In the genomic region with DNA sequence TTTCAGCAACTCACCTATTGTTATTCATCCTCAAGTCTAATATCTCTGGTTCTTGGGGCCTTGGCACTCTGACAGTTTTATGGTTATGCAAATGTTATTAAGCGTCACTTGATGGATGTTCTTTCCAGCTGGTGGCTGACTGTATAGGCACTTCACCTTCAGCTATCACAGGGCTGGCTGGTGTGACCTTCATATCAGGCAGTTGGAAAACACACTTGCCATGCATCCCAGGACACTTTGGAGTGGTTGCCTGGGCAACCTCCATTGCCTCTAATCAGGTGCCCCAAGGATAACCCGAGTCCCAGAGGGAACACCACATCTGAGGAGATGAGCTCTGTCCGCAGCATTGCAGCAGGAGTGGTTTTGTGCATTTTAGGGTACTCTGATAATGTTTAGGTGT, we compare ENCODE assay signal across 10 mouse cellular contexts. TPM values are rescaled to one million over a fixed set of nuclear protein-coding genes. Genes with fewer than 3 reads are reported as not detected.
A peak's percentile ranks its signal among the peaks of the same experiment; 100 is the strongest.
DNase-seq lines count a peak whose midpoint lies in the region; ATAC-seq lines count a peak whose summit lies in the region.
"Had no signal": no experiment of that assay in that cellular context is flagged by ENCODE, and none has a peak within 500 bp of the region (broad histone marks: within the 10 kb centered on the region; RNA-seq: fewer than 3 reads in every experiment).

No protein-coding gene starts in this region.

- peaks cover 24% of the 10 kb centered on the region for H3K4me1 ChIP-seq in midbrain, embryonic 14.5 days (ENCODE audit: control insufficient read depth, insufficient read depth, low read length)
- H3K4me1 ChIP-seq in embryonic facial prominence, embryonic 10.5 days = peaks cover 16% of the 10 kb centered on the region

- no peaks in the 10 kb centered on the region for H3K9me3 ChIP-seq in midbrain, embryonic 14.5 days (ENCODE audit: control insufficient read depth, low read length)
- H3K9me3 ChIP-seq in embryonic facial prominence, embryonic 10.5 days = no peaks in the 10 kb centered on the region
- H3K9me3 ChIP-seq: limb, embryonic 12.5 days; stomach, embryonic 15.5 days had no signal

- no peak overlapping the region for H3K4me2 ChIP-seq in midbrain, embryonic 14.5 days (ENCODE audit: low read length)
- H3K4me2 ChIP-seq: limb, embryonic 12.5 days; stomach, embryonic 15.5 days had no signal

- DNase-seq in ZHBTc4 (ENCODE audit: low read depth, low spot score) = peak; percentile 82
- peak; percentile 18 to 35 for DNase-seq in adrenal gland, postnatal 36 days
- peak; percentile 20 to 36 for DNase-seq in heart, postnatal 10 days
- peak; percentile 64 for DNase-seq in midbrain, embryonic 14.5 days
- no peak for DNase-seq in gastrocnemius, postnatal 4 days (ENCODE audit: low spot score in 2 of 2)
- DNase-seq in right cerebral cortex, adult 2 months (ENCODE audit: low spot score in 2 of 2) = no peak
- DNase-seq in embryonic facial prominence, embryonic 10.5 days (ENCODE audit: low spot score) = no peak

- WGBS in midbrain, embryonic 14.5 days = 24% methylated on average over 3 of the region's 3 CpGs
- 73% methylated on average over 3 of the region's 3 CpGs for WGBS in embryonic facial prominence, embryonic 10.5 days

- no peaks in the 10 kb centered on the region for H3K27me3 ChIP-seq in midbrain, embryonic 14.5 days (ENCODE audit: control insufficient read depth, insufficient read depth, low read length)
- H3K27me3 ChIP-seq in embryonic facial prominence, embryonic 10.5 days (replicated peaks; ENCODE audit: low read depth, poor library complexity, severe bottlenecking) = no peaks in the 10 kb centered on the region
- H3K27me3 ChIP-seq: limb, embryonic 12.5 days; stomach, embryonic 15.5 days had no signal

- intact Hi-C loops in heart, postnatal 10 days (cut with DNase I) = no loop called here

- H3K36me3 ChIP-seq in midbrain, embryonic 14.5 days (ENCODE audit: control insufficient read depth, insufficient read depth, low read length) = no peaks in the 10 kb centered on the region
- H3K36me3 ChIP-seq in embryonic facial prominence, embryonic 10.5 days (replicated peaks) = no peaks in the 10 kb centered on the region
- H3K36me3 ChIP-seq: limb, embryonic 12.5 days; stomach, embryonic 15.5 days had no signal

- peak; percentile 50; the same call in 1 of the 2 replicates for ATAC-seq in midbrain, embryonic 14.5 days (ENCODE audit: low FRiP score, low TSS enrichment)

- peak overlapping the region; percentile 27 for H3K27ac ChIP-seq in midbrain, embryonic 14.5 days (replicated peaks; ENCODE audit: low read depth, low read length)
- no peak overlapping the region for H3K27ac ChIP-seq in embryonic facial prominence, embryonic 10.5 days (replicated peaks)
- H3K27ac ChIP-seq: limb, embryonic 12.5 days; stomach, embryonic 15.5 days had no signal

- H3K4me3 ChIP-seq in midbrain, embryonic 14.5 days (replicated peaks; ENCODE audit: low read depth, low read length) = no peak overlapping the region
- H3K4me3 ChIP-seq in embryonic facial prominence, embryonic 10.5 days = no peak overlapping the region
- H3K4me3 ChIP-seq: limb, embryonic 12.5 days; stomach, embryonic 15.5 days had no signal

- H3K9ac ChIP-seq in midbrain, embryonic 14.5 days (replicated peaks; ENCODE audit: low read length) = no peak overlapping the region
- H3K9ac ChIP-seq: limb, embryonic 12.5 days; stomach, embryonic 15.5 days had no signal

RNA-seq across cellular contexts. Expression of a gene that starts 35.8 kb away (rescaled TPM):
- 10 to 100 TPM; 26.2 to 28.5 TPM for total RNA-seq in adrenal gland, postnatal 36 days (2021)
- total RNA-seq in heart, postnatal 10 days (2021) = 1 to 10 TPM; 4.5 to 4.9 TPM
- polyA plus RNA-seq in midbrain, embryonic 14.5 days (2014; fragmentation: Nextera tagmentation; extraction: Ambion mirVana) = 22.1 and 22.6 TPM in 2 replicates
- 1 to 10 TPM; 5.0 to 6.3 TPM for total RNA-seq in gastrocnemius, postnatal 4 days (2021)
- 13.5 and 15.4 TPM in 2 replicates for polyA plus RNA-seq in embryonic facial prominence, embryonic 10.5 days (2016; fragmentation: Nextera tagmentation; extraction: Ambion mirVana)
- total RNA-seq: hematopoietic stem cell, adult 5-6 weeks had no signal

Comparison
In these comparisons a context has a peak if more than half of its experiments do, and no peak if none do; other contexts are left out.
1. DNase-seq: peak in ZHBTc4 (single experiment), adrenal gland, postnatal 36 days (2 of 2), heart, postnatal 10 days (2 of 2) and midbrain, embryonic 14.5 days (single experiment); none in gastrocnemius, postnatal 4 days (0 of 2), right cerebral cortex, adult 2 months (0 of 2) and embryonic facial prominence, embryonic 10.5 days (single experiment).